Mouse (Mus musculus): ENCODE measurements around the gene Prkcb. TPM values are rescaled to one million over a fixed set of nuclear protein-coding genes. Genes with fewer than 3 reads are reported as not detected.
A peak's percentile ranks its signal among the peaks of the same experiment; 100 is the strongest.

The Prkcb gene
- polyA plus RNA-seq, 1 experiment from 2014 or later: 60.9 TPM

- Histone ChIP-seq H3K9ac (replicated peaks; ENCODE audit: low read depth, low read length) (no peak overlapping the region), H3K36me3 (ENCODE audit: control insufficient read depth, insufficient read depth) (no peaks in the 10 kb centered on the region), H3K4me3 (replicated peaks; ENCODE audit: low read length) (no peak overlapping the region), H3K4me2 (ENCODE audit: low read length) (no peak overlapping the region), H3K9me3 (ENCODE audit: control insufficient read depth, low read length) (no peaks in the 10 kb centered on the region), H3K4me1 (replicated peaks; ENCODE audit: control insufficient read depth, insufficient read depth, low read length) (no peaks in the 10 kb centered on the region), H3K27me3 (replicated peaks; ENCODE audit: control insufficient read depth, insufficient read depth, low read length) (no peaks in the 10 kb centered on the region), H3K27ac (ENCODE audit: low read length) (no peak overlapping the region)
- WGBS: 75% methylated on average over 8 of the region's 8 CpGs
- ATAC-seq: no peak
Observed at GRCm38 (mm10) chr7:122322038-122322690, 33.6 kb downstream of the Prkcb start.

- Histone ChIP-seq H3K4me1 (replicated peaks; ENCODE audit: control insufficient read depth, insufficient read depth, low read length) (no peaks in the 10 kb centered on the region), H3K9me3 (ENCODE audit: control insufficient read depth, low read length) (no peaks in the 10 kb centered on the region), H3K4me2 (ENCODE audit: low read length) (no peak overlapping the region), H3K36me3 (ENCODE audit: control insufficient read depth, insufficient read depth) (no peaks in the 10 kb centered on the region), H3K4me3 (replicated peaks; ENCODE audit: low read length) (no peak overlapping the region), H3K27me3 (replicated peaks; ENCODE audit: control insufficient read depth, insufficient read depth, low read length) (no peaks in the 10 kb centered on the region), H3K9ac (replicated peaks; ENCODE audit: low read depth, low read length) (no peak overlapping the region), H3K27ac (ENCODE audit: low read length) (no peak overlapping the region)
- ATAC-seq: no peak
- WGBS: 93% methylated on average over 3 of the region's 3 CpGs
Observed at GRCm38 (mm10) chr7:122327942-122328341, 39.4 kb downstream of the Prkcb start.

GRCm38 (mm10) chr7:122328466-122328865 is 39.9 kb downstream of the Prkcb start:
- Histone ChIP-seq H3K4me3 (replicated peaks; ENCODE audit: low read length) (no peak overlapping the region), H3K27me3 (replicated peaks; ENCODE audit: control insufficient read depth, insufficient read depth, low read length) (no peaks in the 10 kb centered on the region), H3K9me3 (ENCODE audit: control insufficient read depth, low read length) (no peaks in the 10 kb centered on the region), H3K9ac (replicated peaks; ENCODE audit: low read depth, low read length) (no peak overlapping the region), H3K27ac (ENCODE audit: low read length) (no peak overlapping the region), H3K36me3 (ENCODE audit: control insufficient read depth, insufficient read depth) (no peaks in the 10 kb centered on the region), H3K4me2 (ENCODE audit: low read length) (no peak overlapping the region), H3K4me1 (replicated peaks; ENCODE audit: control insufficient read depth, insufficient read depth, low read length) (no peaks in the 10 kb centered on the region)
- WGBS: 88% methylated on average over 5 of the region's 5 CpGs
- ATAC-seq: no peak

- Histone ChIP-seq H3K9ac (replicated peaks; ENCODE audit: low read depth, low read length) (no peak overlapping the region), H3K36me3 (ENCODE audit: control insufficient read depth, insufficient read depth) (no peaks in the 10 kb centered on the region), H3K27ac (ENCODE audit: low read length) (no peak overlapping the region), H3K4me1 (replicated peaks; ENCODE audit: control insufficient read depth, insufficient read depth, low read length) (no peaks in the 10 kb centered on the region), H3K9me3 (ENCODE audit: control insufficient read depth, low read length) (no peaks in the 10 kb centered on the region), H3K4me3 (replicated peaks; ENCODE audit: low read length) (no peak overlapping the region), H3K4me2 (ENCODE audit: low read length) (no peak overlapping the region), H3K27me3 (replicated peaks; ENCODE audit: control insufficient read depth, insufficient read depth, low read length) (no peaks in the 10 kb centered on the region)
- WGBS: 87% methylated on average over 4 of the region's 4 CpGs
- ATAC-seq: no peak
Observed at GRCm38 (mm10) chr7:122329588-122329987, 41.0 kb downstream of the Prkcb start.

- ATAC-seq: no peak
- Histone ChIP-seq H3K4me3 (replicated peaks; ENCODE audit: low read length) (no peak overlapping the region), H3K4me2 (ENCODE audit: low read length) (no peak overlapping the region), H3K27ac (ENCODE audit: low read length) (no peak overlapping the region), H3K9ac (replicated peaks; ENCODE audit: low read depth, low read length) (no peak overlapping the region), H3K4me1 (replicated peaks; ENCODE audit: control insufficient read depth, insufficient read depth, low read length) (no peaks in the 10 kb centered on the region), H3K9me3 (ENCODE audit: control insufficient read depth, low read length) (no peaks in the 10 kb centered on the region), H3K27me3 (replicated peaks; ENCODE audit: control insufficient read depth, insufficient read depth, low read length) (no peaks in the 10 kb centered on the region), H3K36me3 (ENCODE audit: control insufficient read depth, insufficient read depth) (no peaks in the 10 kb centered on the region)
- 80% methylated on average over 7 of the region's 7 CpGs for WGBS
Observed at GRCm38 (mm10) chr7:122333686-122334085, 45.1 kb downstream of the Prkcb start.

GRCm38 (mm10) chr7:122337302-122337701 is 48.8 kb downstream of the Prkcb start:
- H3K27ac ChIP-seq (ENCODE audit: low read length): no peak overlapping the region
- ATAC-seq: no peak
- H3K27me3 ChIP-seq (replicated peaks; ENCODE audit: control insufficient read depth, insufficient read depth, low read length): no peaks in the 10 kb centered on the region
- H3K4me1 ChIP-seq (replicated peaks; ENCODE audit: control insufficient read depth, insufficient read depth, low read length): no peaks in the 10 kb centered on the region
- H3K9me3 ChIP-seq (ENCODE audit: control insufficient read depth, low read length): no peaks in the 10 kb centered on the region
- H3K9ac ChIP-seq (replicated peaks; ENCODE audit: low read depth, low read length): no peak overlapping the region
- no peak overlapping the region for H3K4me3 ChIP-seq (replicated peaks; ENCODE audit: low read length)
- H3K4me2 ChIP-seq (ENCODE audit: low read length): no peak overlapping the region
- WGBS: 92% methylated on average over 3 of the region's 3 CpGs
- no peaks in the 10 kb centered on the region for H3K36me3 ChIP-seq (ENCODE audit: control insufficient read depth, insufficient read depth)

- no peaks in the 10 kb centered on the region for H3K27me3 ChIP-seq (replicated peaks; ENCODE audit: control insufficient read depth, insufficient read depth, low read length)
- no peak overlapping the region for H3K4me3 ChIP-seq (replicated peaks; ENCODE audit: low read length)
- 0 out of 2 replicates have a peak, but pooled peaks have one; percentile 23 for ATAC-seq
- no peaks in the 10 kb centered on the region for H3K9me3 ChIP-seq (ENCODE audit: control insufficient read depth, low read length)
- no peak overlapping the region for H3K9ac ChIP-seq (replicated peaks; ENCODE audit: low read depth, low read length)
- WGBS: 45% methylated on average over 3 of the region's 3 CpGs
- no peak overlapping the region for H3K27ac ChIP-seq (ENCODE audit: low read length)
- H3K36me3 ChIP-seq (ENCODE audit: control insufficient read depth, insufficient read depth): no peaks in the 10 kb centered on the region
- H3K4me2 ChIP-seq (ENCODE audit: low read length): no peak overlapping the region
- no peaks in the 10 kb centered on the region for H3K4me1 ChIP-seq (replicated peaks; ENCODE audit: control insufficient read depth, insufficient read depth, low read length)
Observed at GRCm38 (mm10) chr7:122338055-122338454, 49.5 kb downstream of the Prkcb start.

- H3K4me1 ChIP-seq (replicated peaks; ENCODE audit: control insufficient read depth, insufficient read depth, low read length): no peaks in the 10 kb centered on the region
- H3K27me3 ChIP-seq (replicated peaks; ENCODE audit: control insufficient read depth, insufficient read depth, low read length): no peaks in the 10 kb centered on the region
- no peaks in the 10 kb centered on the region for H3K9me3 ChIP-seq (ENCODE audit: control insufficient read depth, low read length)
- no peak overlapping the region for H3K27ac ChIP-seq (ENCODE audit: low read length)
- no peak for ATAC-seq
- no peak overlapping the region for H3K9ac ChIP-seq (replicated peaks; ENCODE audit: low read depth, low read length)
- no peak overlapping the region for H3K4me3 ChIP-seq (replicated peaks; ENCODE audit: low read length)
- no peaks in the 10 kb centered on the region for H3K36me3 ChIP-seq (ENCODE audit: control insufficient read depth, insufficient read depth)
- no peak overlapping the region for H3K4me2 ChIP-seq (ENCODE audit: low read length)
- WGBS: 89% methylated on average over 2 of the region's 2 CpGs
Observed at GRCm38 (mm10) chr7:122339476-122339875, 50.9 kb downstream of the Prkcb start.

- Histone ChIP-seq H3K4me1 (replicated peaks; ENCODE audit: control insufficient read depth, insufficient read depth, low read length) (peaks cover 5% of the 10 kb centered on the region; the same call in 1 of the 2 replicates), H3K27me3 (replicated peaks; ENCODE audit: control insufficient read depth, insufficient read depth, low read length) (no peaks in the 10 kb centered on the region), H3K9me3 (ENCODE audit: control insufficient read depth, low read length) (no peaks in the 10 kb centered on the region), H3K4me3 (replicated peaks; ENCODE audit: low read length) (no peak overlapping the region), H3K36me3 (ENCODE audit: control insufficient read depth, insufficient read depth) (no peaks in the 10 kb centered on the region), H3K9ac (replicated peaks; ENCODE audit: low read depth, low read length) (no peak overlapping the region), H3K4me2 (ENCODE audit: low read length) (no peak overlapping the region), H3K27ac (ENCODE audit: low read length) (no peak overlapping the region)
- no peak for ATAC-seq
- 40% methylated on average over 3 of the region's 3 CpGs for WGBS
Observed at GRCm38 (mm10) chr7:122341813-122342212, 53.3 kb downstream of the Prkcb start.

GRCm38 (mm10) chr7:122344656-122345055 is 56.1 kb downstream of the Prkcb start:
- H3K36me3 ChIP-seq (ENCODE audit: control insufficient read depth, insufficient read depth): no peaks in the 10 kb centered on the region
- 0 out of 2 replicates have a peak, but pooled peaks have one; percentile 40 for ATAC-seq
- no peaks in the 10 kb centered on the region for H3K27me3 ChIP-seq (replicated peaks; ENCODE audit: control insufficient read depth, insufficient read depth, low read length)
- 68% methylated on average over 7 of the region's 7 CpGs for WGBS
- H3K9me3 ChIP-seq (ENCODE audit: control insufficient read depth, low read length): no peaks in the 10 kb centered on the region
- peaks cover 5% of the 10 kb centered on the region; the same call in 1 of the 2 replicates for H3K4me1 ChIP-seq (replicated peaks; ENCODE audit: control insufficient read depth, insufficient read depth, low read length)
- no peak overlapping the region for H3K4me3 ChIP-seq (replicated peaks; ENCODE audit: low read length)
- H3K9ac ChIP-seq (replicated peaks; ENCODE audit: low read depth, low read length): no peak overlapping the region
- no peak overlapping the region for H3K4me2 ChIP-seq (ENCODE audit: low read length)
- H3K27ac ChIP-seq (ENCODE audit: low read length): no peak overlapping the region

Measured in forebrain, embryonic 16.5 days (tissue).